Comparison of ENCODE assay signal across 16 mouse cellular contexts in the genomic region with DNA sequence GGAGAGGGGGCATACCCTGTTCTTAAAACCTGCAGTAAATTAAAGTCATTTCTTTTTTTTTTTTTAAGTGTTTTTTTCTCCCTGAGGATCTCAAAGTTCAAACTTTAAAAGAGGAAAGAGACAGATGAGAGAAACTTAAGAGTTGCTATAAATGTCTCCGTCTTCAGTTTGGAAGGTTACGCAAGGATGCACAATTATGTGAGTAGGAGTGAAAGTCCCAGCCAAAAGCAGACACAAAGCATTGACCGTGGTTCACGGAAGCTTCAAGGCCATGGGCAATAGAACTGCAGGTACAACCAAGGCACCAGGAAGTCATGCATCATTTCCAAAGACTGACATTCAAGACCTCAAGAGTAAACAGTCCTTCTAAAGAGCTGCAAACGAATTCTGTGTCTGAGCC.
"Had no signal": no experiment of that assay in that cellular context is flagged by ENCODE, and none has a peak within 500 bp of the region (broad histone marks: within the 10 kb centered on the region; RNA-seq: fewer than 3 reads in every experiment).

No protein-coding gene starts in this region.

- H3K4me3 ChIP-seq: neural tube, embryonic 13.5 days; neural tube, embryonic 15.5 days; stomach, embryonic 15.5 days had no signal

- H3K9me3 ChIP-seq: neural tube, embryonic 13.5 days; neural tube, embryonic 15.5 days; stomach, embryonic 15.5 days had no signal

- H3K27me3 ChIP-seq: neural tube, embryonic 13.5 days; neural tube, embryonic 15.5 days; stomach, embryonic 15.5 days had no signal

- H3K36me3 ChIP-seq: neural tube, embryonic 13.5 days; neural tube, embryonic 15.5 days; stomach, embryonic 15.5 days had no signal

- H3K4me1 ChIP-seq: neural tube, embryonic 15.5 days; stomach, embryonic 15.5 days had no signal

- H3K4me2 ChIP-seq: neural tube, embryonic 13.5 days; neural tube, embryonic 15.5 days; stomach, embryonic 15.5 days had no signal

- H3K27ac ChIP-seq: neural tube, embryonic 13.5 days; neural tube, embryonic 15.5 days; stomach, embryonic 15.5 days; stomach, postnatal 0 days had no signal

- DNase-seq: retina, postnatal 1 day; right cerebral cortex, adult 18-20 months; right cerebral cortex, postnatal 14 days; right cerebral cortex, postnatal 25 days; right cerebral cortex, postnatal 4 days; spleen, adult 18-20 months; thymus, adult 18-20 months; thymus, adult 2 months; thymus, postnatal 14 days; thymus, postnatal 25 days; thymus, postnatal 36 days; thymus, postnatal 4 days had no signal

- H3K9ac ChIP-seq: neural tube, embryonic 13.5 days; neural tube, embryonic 15.5 days; stomach, embryonic 15.5 days had no signal
